24 mouse cellular contexts compared by ENCODE assay signal in genomic region chr4:87467600-87467999, GRCm38 (mm10).
DNase-seq lines count a peak whose midpoint lies in the region; ATAC-seq and TF ChIP-seq lines count a peak whose summit lies in the region.
"Had no signal": no experiment of that assay in that cellular context is flagged by ENCODE, and none has a peak within 500 bp of the region (broad histone marks: within the 10 kb centered on the region; RNA-seq: fewer than 3 reads in every experiment).

No protein-coding gene starts in this region.

- H3K9me3 ChIP-seq in forebrain, embryonic 15.5 days = no peaks in the 10 kb centered on the region
- no peaks in the 10 kb centered on the region for H3K9me3 ChIP-seq in forebrain, postnatal 0 days (ENCODE audit: low read length)
- H3K9me3 ChIP-seq: embryonic facial prominence, embryonic 12.5 days; forebrain, embryonic 10.5 days; forebrain, embryonic 13.5 days had no signal

- TF ChIP-seq POLR2A in myocyte (IDR thresholded peaks at IDR 0.05; ENCODE audit: insufficient read length, low read depth) = no peak

- no peaks in the 10 kb centered on the region for H3K79me3 ChIP-seq in C2C12 (ENCODE audit: low read depth)

- no peaks in the 10 kb centered on the region for H3K36me3 ChIP-seq in forebrain, embryonic 15.5 days
- no peaks in the 10 kb centered on the region for H3K36me3 ChIP-seq in forebrain, postnatal 0 days (ENCODE audit: insufficient read depth)
- H3K36me3 ChIP-seq in C2C12 (ENCODE audit: control insufficient read depth, insufficient read depth) = no peaks in the 10 kb centered on the region
- no peaks in the 10 kb centered on the region for H3K36me3 ChIP-seq in myocyte (ENCODE audit: control insufficient read depth, insufficient read depth)
- H3K36me3 ChIP-seq: embryonic facial prominence, embryonic 12.5 days; forebrain, embryonic 10.5 days had no signal

- DNase-seq in forebrain, postnatal 0 days = no peak
- peak; percentile 6 for DNase-seq in 3T3-L1 (ENCODE audit: low read depth, low spot score)
- no peak for DNase-seq in kidney, adult 8-10 months
- DNase-seq in heart, adult 11 months = no peak
- DNase-seq: adrenal gland, adult 2 months; adrenal gland, postnatal 10 days; adrenal gland, postnatal 25 days; B cell, adult 2 months; cerebellum, adult 11 months; cerebellum, adult 18-20 months; cerebellum, adult 8-10 months; cerebellum, adult 9-11 months; cerebellum, postnatal 14 days; cerebellum, postnatal 36 days; embryo, embryonic 11 days had no signal

- H3K4me2 ChIP-seq in forebrain, embryonic 15.5 days (replicated peaks) = no peak overlapping the region
- H3K4me2 ChIP-seq in forebrain, postnatal 0 days (ENCODE audit: low read depth) = no peak overlapping the region
- H3K4me2 ChIP-seq in myocyte (ENCODE audit: low read depth) = no peak overlapping the region
- H3K4me2 ChIP-seq: embryonic facial prominence, embryonic 12.5 days; forebrain, embryonic 13.5 days had no signal

- H3ac ChIP-seq in C2C12 (ENCODE audit: control insufficient read depth, insufficient read length, low read depth) = no peak overlapping the region
- H3ac ChIP-seq in myocyte (ENCODE audit: control insufficient read depth, insufficient read length) = no peak overlapping the region

- H3K9ac ChIP-seq in forebrain, embryonic 15.5 days (replicated peaks) = no peak overlapping the region
- no peak overlapping the region for H3K9ac ChIP-seq in forebrain, postnatal 0 days
- H3K9ac ChIP-seq: embryonic facial prominence, embryonic 12.5 days; forebrain, embryonic 13.5 days had no signal

- TF ChIP-seq CTCF in forebrain, postnatal 0 days (IDR thresholded peaks at IDR 0.05; ENCODE audit: low read depth) = no peak
- no peak for TF ChIP-seq CTCF in C2C12 (IDR thresholded peaks at IDR 0.05; ENCODE audit: control insufficient read depth, insufficient read depth, insufficient read length)

- H3K4me1 ChIP-seq in forebrain, embryonic 15.5 days = peaks cover 21% of the 10 kb centered on the region
- H3K4me1 ChIP-seq in forebrain, postnatal 0 days (ENCODE audit: insufficient read depth) = peaks cover 8% of the 10 kb centered on the region

- no peaks in the 10 kb centered on the region for H3K27me3 ChIP-seq in forebrain, embryonic 15.5 days
- no peaks in the 10 kb centered on the region for H3K27me3 ChIP-seq in forebrain, postnatal 0 days (ENCODE audit: insufficient read depth, low read length)
- H3K27me3 ChIP-seq in C2C12 (ENCODE audit: control insufficient read depth, insufficient read depth, insufficient read length) (no peaks in the 10 kb centered on the region), myocyte (ENCODE audit: control insufficient read depth, insufficient read depth, insufficient read length) (no peaks in the 10 kb centered on the region)
- H3K27me3 ChIP-seq: embryonic facial prominence, embryonic 12.5 days; forebrain, embryonic 13.5 days had no signal

- H3K79me2 ChIP-seq in C2C12 (ENCODE audit: control insufficient read depth, insufficient read depth) (no peaks in the 10 kb centered on the region), myocyte (ENCODE audit: control insufficient read depth, insufficient read depth) (no peaks in the 10 kb centered on the region)

- H3K4me3 ChIP-seq in forebrain, embryonic 15.5 days = no peak overlapping the region
- H3K4me3 ChIP-seq in forebrain, postnatal 0 days (ENCODE audit: low read depth, low read length) = no peak overlapping the region
- H3K4me3 ChIP-seq in C2C12 (ENCODE audit: insufficient read depth, poor library complexity, severe bottlenecking) = no peak overlapping the region
- no peak overlapping the region for H3K4me3 ChIP-seq in myocyte
- H3K4me3 ChIP-seq: embryonic facial prominence, embryonic 12.5 days; erythroblast, embryonic 14.5 days; forebrain, embryonic 10.5 days; forebrain, embryonic 13.5 days had no signal

- peak overlapping the region; percentile 58 for H3K27ac ChIP-seq in forebrain, embryonic 15.5 days (replicated peaks)
- H3K27ac ChIP-seq in forebrain, postnatal 0 days (ENCODE audit: low read depth, low read length) = no peak overlapping the region
- H3K27ac ChIP-seq: embryonic facial prominence, embryonic 12.5 days; forebrain, embryonic 10.5 days; forebrain, embryonic 13.5 days had no signal

- no peak for ATAC-seq in forebrain, embryonic 15.5 days (replicated peaks)
- ATAC-seq in forebrain, postnatal 0 days = no peak
- ATAC-seq: activated CD4-positive, CD25-positive, alpha-beta regulatory T cell, adult 4 months; Patski had no signal

TF ChIP-seq in C2C12, 6 proteins besides CTCF, POLR2A, EP300 and RAD21:
- TF ChIP-seq FOSL1 (IDR thresholded peaks at IDR 0.05; ENCODE audit: insufficient read depth, low read length, poor library complexity, severe bottlenecking) (no peak), CEBPB (IDR thresholded peaks at IDR 0.05; ENCODE audit: low read depth) (peak; percentile 79)
TF ChIP-seq in C2C12: peak in this region for 1.

TF ChIP-seq in myocyte, 11 proteins besides CTCF, POLR2A, EP300 and RAD21:
- TF ChIP-seq REST (IDR thresholded peaks at IDR 0.05; ENCODE audit: insufficient read depth, insufficient read length) (no peak), MYOG (IDR thresholded peaks at IDR 0.05; ENCODE audit: control insufficient read depth in 1 of 3, insufficient read depth in 1 of 3, insufficient read length in 2 of 3, low read depth in 2 of 3) (no peak), CEBPB (IDR thresholded peaks at IDR 0.05; ENCODE audit: insufficient read depth, poor library complexity, severe bottlenecking) (peak; percentile 51; the same call in 1 of the 2 replicates), SRF (IDR thresholded peaks at IDR 0.05; ENCODE audit: control insufficient read depth, insufficient read length, low read depth) (no peak)
